Mouse (Mus musculus) mouse embryonic stem cell (cell line): ENCODE measurements around the gene Htr2a.

Experiments
- in situ Hi-C, 2 experiments: fragments of 300-500 bp; cut with MboI; formaldehyde crosslinking; loops; 1 replicate in 1 of 2; 3 replicates in 1 of 2; pipeline ENCODE4 v1.14.3; 2019 to 2020; ENCODE audit warnings: low sequenced_read_pairs in 2 of 2, low pct_unique_long_range_greater_than_20kb in 1 of 2, mixed read lengths in 1 of 2; ENCODE audit not compliant: unreplicated experiment in 1 of 2

Htr2a gene

GRCm38 (mm10) chr14:74684298-74684978, 43.8 kb downstream of the Htr2a start:
- in situ Hi-C loops, result no loop called here

DNA sequence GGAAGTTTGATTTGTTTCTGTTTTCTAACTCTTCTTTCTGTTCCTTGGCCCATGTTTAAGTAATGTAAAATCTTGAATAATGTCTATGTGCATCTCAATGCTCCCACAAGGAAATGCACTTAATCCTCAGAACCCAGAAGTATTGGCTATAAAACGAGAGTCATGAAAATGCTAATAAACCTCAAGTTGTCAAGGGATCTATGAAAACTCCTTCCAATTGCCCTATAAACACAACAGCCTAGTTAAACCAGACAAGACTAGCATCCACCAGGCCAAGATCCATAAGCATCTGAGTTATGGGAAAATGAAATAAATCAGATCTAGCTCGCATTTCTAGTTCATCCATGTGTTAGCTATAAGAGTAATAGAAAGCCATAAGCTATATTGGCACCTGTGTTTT, 51.3 kb downstream of the Htr2a start:
- in situ Hi-C loops, result no loop called here

- in situ Hi-C loops, result no loop called here
These were observed 56.1 kb downstream of the Htr2a start for GRCm38 (mm10) chr14:74696766-74697165.

DNA sequence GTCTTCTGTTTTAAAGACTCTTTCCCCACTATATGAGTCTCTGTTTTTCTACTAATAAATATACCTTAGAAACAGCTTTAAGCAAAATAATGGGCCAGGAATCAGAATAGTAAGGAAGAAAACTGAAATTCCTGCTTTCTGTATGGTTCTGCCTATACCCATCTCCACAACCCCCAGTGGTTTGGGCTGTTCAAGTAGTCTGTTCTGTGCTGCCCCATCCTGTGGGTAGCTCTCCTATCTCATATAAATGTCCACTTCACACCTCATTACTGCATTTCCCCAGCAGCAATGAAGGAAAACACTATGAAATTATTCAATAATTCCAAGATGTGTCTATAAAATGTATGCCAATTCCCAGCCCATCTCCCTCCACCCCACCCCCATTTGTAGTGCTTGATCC, 56.8 kb downstream of the Htr2a start:
- in situ Hi-C loops, result no loop called here

- in situ Hi-C loops, result no loop called here
These were observed 58.6 kb downstream of the Htr2a start for GRCm38 (mm10) chr14:74699241-74699640.

DNA sequence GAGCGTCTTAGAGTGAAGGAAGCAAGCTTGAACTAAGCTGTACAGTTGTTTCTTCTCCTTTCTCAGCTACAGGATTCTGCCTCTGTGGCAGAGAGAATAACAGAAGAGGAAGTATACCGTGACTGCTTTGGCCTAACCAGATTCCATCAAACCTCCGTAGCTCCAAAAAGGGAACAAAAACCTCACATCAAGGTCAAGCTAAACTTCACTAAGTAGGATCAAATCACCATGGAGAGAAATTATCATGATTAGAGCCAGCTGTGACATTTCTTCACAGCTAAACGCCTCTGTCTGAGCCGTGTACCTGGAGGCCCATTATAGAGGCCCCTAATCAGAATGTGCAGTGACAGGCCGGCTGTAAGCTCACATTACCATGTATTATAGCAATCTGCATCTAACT, 63.3 kb downstream of the Htr2a start:
- in situ Hi-C loops, result no loop called here

DNA sequence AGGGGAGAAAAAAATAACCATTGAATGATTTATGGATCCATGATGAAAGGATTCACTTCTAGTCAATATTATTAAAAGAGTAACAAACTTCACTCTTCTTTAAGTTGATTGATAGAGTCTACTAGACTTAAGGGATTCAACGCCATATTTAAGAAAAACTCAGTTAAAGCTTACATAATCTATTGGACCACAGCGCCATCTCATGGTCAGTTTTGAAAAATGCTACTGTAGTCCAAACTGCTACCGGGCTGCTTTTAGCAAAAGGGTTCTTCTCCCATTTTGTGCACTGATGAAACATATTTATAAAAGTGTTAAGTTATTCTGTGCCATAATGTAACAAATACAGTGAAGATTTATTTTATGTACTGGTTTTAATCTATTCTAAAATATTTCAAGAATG, 68.4 kb downstream of the Htr2a start:
- in situ Hi-C loops, result no loop called here

- in situ Hi-C loops, result no loop called here
These were observed 82.9 kb downstream of the Htr2a start for GRCm38 (mm10) chr14:74723541-74723940.

- in situ Hi-C loops, result no loop called here
These were observed 90.8 kb downstream of the Htr2a start for GRCm38 (mm10) chr14:74731221-74732078.

- in situ Hi-C loops, result no loop called here
These were observed 91.6 kb downstream of the Htr2a start, which contains the start of gene Esd for GRCm38 (mm10) chr14:74732079-74732783. Gene Esd (plus strand): TSS chr14:74732297.

- in situ Hi-C loops, result no loop called here
These were observed 92.8 kb downstream of the Htr2a start for GRCm38 (mm10) chr14:74733397-74733796.

DNA sequence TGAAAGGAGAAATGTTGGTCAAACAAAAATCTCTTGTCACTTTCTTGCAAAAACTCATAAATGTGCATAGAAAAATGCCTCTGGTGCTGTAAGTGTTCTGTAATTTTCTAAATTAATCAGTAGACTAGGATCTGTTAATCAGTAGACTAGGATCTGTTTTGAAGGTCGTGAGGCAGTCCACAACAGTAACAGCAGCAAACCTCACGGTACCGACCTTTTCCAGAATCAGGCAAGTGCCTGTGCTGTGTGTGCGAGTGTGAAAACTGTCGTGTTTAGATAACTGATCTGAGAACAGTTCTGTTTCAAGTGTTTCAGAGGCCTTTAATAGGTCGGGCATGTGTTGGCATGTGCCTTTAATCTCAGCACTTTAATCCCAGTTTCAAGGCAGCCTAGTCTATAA, 94.8 kb downstream of the Htr2a start:
- in situ Hi-C loops, result no loop called here

DNA sequence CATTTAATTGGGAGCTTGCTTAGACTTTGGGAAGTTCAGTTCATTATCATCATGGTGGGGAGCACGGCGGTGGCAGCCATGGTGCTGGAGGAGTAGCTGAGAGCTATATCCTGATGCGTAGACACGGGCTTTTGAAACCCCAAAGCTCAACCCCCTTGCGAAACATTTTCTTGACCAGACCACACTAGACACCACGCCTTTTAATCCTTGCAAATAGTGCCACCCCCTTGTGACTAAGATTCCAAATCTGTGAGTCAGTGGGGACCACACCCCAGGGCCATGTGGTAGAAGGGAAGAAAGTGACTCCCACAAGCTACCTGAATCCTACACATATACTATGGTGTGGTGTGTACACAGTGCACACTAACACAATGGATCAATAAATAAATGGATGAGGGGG, 96.2 kb downstream of the Htr2a start:
- in situ Hi-C loops, result no loop called here
